Comparison of ENCODE assay signal across 20 mouse cellular contexts in the genomic region with DNA sequence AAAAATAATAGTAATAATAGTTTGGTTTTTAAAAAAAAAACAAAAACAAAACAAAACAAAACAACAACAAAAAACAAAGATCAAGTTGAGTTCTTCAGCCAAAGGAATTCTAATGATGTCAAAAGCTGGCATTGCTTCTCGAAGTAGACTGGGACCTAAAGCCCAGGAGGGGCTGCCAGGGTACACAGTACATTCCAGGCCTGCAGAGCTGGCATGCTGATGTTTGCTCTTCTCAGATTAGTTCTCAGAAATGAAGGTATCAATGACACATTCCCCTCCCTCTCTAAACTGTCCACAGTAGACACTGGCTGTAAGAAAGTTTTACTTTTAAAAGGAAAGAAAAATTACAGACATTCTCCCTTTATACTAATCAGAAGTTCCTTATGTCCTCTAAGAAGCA.
"Had no signal": no experiment of that assay in that cellular context is flagged by ENCODE, and none has a peak within 500 bp of the region (broad histone marks: within the 10 kb centered on the region; RNA-seq: fewer than 3 reads in every experiment).

No protein-coding gene starts in this region.

- H3K4me2 ChIP-seq: lung, embryonic 14.5 days; midbrain, embryonic 12.5 days; neural tube, embryonic 13.5 days; neural tube, embryonic 15.5 days; stomach, embryonic 15.5 days had no signal

- ATAC-seq: liver, postnatal 0 days; midbrain, embryonic 16.5 days had no signal

- H3K9me3 ChIP-seq: midbrain, embryonic 10.5 days; midbrain, embryonic 12.5 days; neural tube, embryonic 13.5 days; neural tube, embryonic 15.5 days; stomach, embryonic 15.5 days had no signal

- H3K27me3 ChIP-seq: midbrain, embryonic 12.5 days; neural tube, embryonic 13.5 days; neural tube, embryonic 15.5 days; stomach, embryonic 15.5 days had no signal

- H3K27ac ChIP-seq: midbrain, embryonic 10.5 days; midbrain, embryonic 12.5 days; neural tube, embryonic 13.5 days; neural tube, embryonic 15.5 days; stomach, embryonic 15.5 days; stomach, postnatal 0 days had no signal

- H3K9ac ChIP-seq: liver, postnatal 0 days; lung, embryonic 14.5 days; midbrain, embryonic 12.5 days; neural tube, embryonic 13.5 days; neural tube, embryonic 15.5 days; stomach, embryonic 15.5 days had no signal

- H3K4me3 ChIP-seq: midbrain, embryonic 10.5 days; midbrain, embryonic 12.5 days; myocyte; neural tube, embryonic 13.5 days; neural tube, embryonic 15.5 days; stomach, embryonic 15.5 days had no signal

- H3K4me1 ChIP-seq: midbrain, embryonic 10.5 days; midbrain, embryonic 12.5 days; neural tube, embryonic 13.5 days; neural tube, embryonic 15.5 days; stomach, embryonic 15.5 days had no signal

- DNase-seq: liver, postnatal 0 days; lung, embryonic 14.5 days; lung, postnatal 10 days; lung, postnatal 4 days; midbrain, embryonic 14.5 days; retina, postnatal 1 day; right cerebral cortex, adult 18-20 months; right cerebral cortex, postnatal 25 days; right cerebral cortex, postnatal 4 days; thymus, adult 2 months; thymus, postnatal 25 days; thymus, postnatal 4 days had no signal
